Mouse (Mus musculus): Measurements from ENCODE around the gene Ccdc85a.

GRCm38 (mm10) chr11:28630771-28631170 lies 46.6 kb upstream of the Ccdc85a start:
- TF ChIP-seq CTCF (IDR thresholded peaks at IDR 0.05; ENCODE audit: low read depth, low read length): no peak
- TF ChIP-seq POLR2A (IDR thresholded peaks at IDR 0.05; ENCODE audit: extremely low read depth, insufficient read depth, low read length): no peak
